Mouse (Mus musculus): ENCODE results near the gene Gm37240. TPM values are rescaled to one million over a fixed set of nuclear protein-coding genes. Genes with fewer than 3 reads are reported as not detected.

Gene Gm37240
- polyA plus RNA-seq, 1 experiment from 2014 or later = 2.2 TPM

- H3K4me2 ChIP-seq (ENCODE audit: low read depth, severe bottlenecking) = no peak overlapping the region
- H3K27me3 ChIP-seq (ENCODE audit: control insufficient read depth, insufficient read depth, low read length) = no peaks in the 10 kb centered on the region
- no peaks in the 10 kb centered on the region for H3K36me3 ChIP-seq (ENCODE audit: control insufficient read depth, insufficient read depth, low read length)
- H3K4me3 ChIP-seq (ENCODE audit: low read depth, low read length) = no peak overlapping the region
- 0 out of 2 replicates have a peak, but pooled peaks cover 2% of the 10 kb centered on the region for H3K9me3 ChIP-seq (ENCODE audit: control insufficient read depth, low read length)
- H3K27ac ChIP-seq (replicated peaks; ENCODE audit: low read depth, low read length) = no peak overlapping the region
- 88% methylated on average over 9 of the region's 9 CpGs for WGBS
- ATAC-seq (ENCODE audit: insufficient number of reproducible peaks, low FRiP score, low TSS enrichment, low read depth) (no peak), DNase-seq (ENCODE audit: low spot score) (no peak)
- H3K9ac ChIP-seq (ENCODE audit: low read length) = no peak overlapping the region
- no peaks in the 10 kb centered on the region for H3K4me1 ChIP-seq (ENCODE audit: control insufficient read depth, insufficient read depth, low read length)
Observed at GRCm38 (mm10) chr3:84601870-84602495, 1285.3 kb downstream of the Gm37240 start.

- no peaks in the 10 kb centered on the region for H3K4me1 ChIP-seq (ENCODE audit: control insufficient read depth, insufficient read depth, low read length)
- H3K4me3 ChIP-seq (ENCODE audit: low read depth, low read length) = no peak overlapping the region
- H3K36me3 ChIP-seq (ENCODE audit: control insufficient read depth, insufficient read depth, low read length) = no peaks in the 10 kb centered on the region
- DNase-seq (ENCODE audit: low spot score) = no peak
- H3K27ac ChIP-seq (replicated peaks; ENCODE audit: low read depth, low read length) = no peak overlapping the region
- no peak overlapping the region for H3K4me2 ChIP-seq (ENCODE audit: low read depth, severe bottlenecking)
- H3K9ac ChIP-seq (ENCODE audit: low read length) = no peak overlapping the region
- no peak for ATAC-seq (ENCODE audit: insufficient number of reproducible peaks, low FRiP score, low TSS enrichment, low read depth)
- H3K9me3 ChIP-seq (ENCODE audit: control insufficient read depth, low read length) = no peaks in the 10 kb centered on the region
- no peaks in the 10 kb centered on the region; the same call in 1 of the 2 replicates for H3K27me3 ChIP-seq (ENCODE audit: control insufficient read depth, insufficient read depth, low read length)
- 85% methylated on average over 6 of the region's 6 CpGs for WGBS
Observed at GRCm38 (mm10) chr3:84598756-84599155, 1288.6 kb downstream of the Gm37240 start.

- DNase-seq (ENCODE audit: low spot score) (no peak), ATAC-seq (ENCODE audit: insufficient number of reproducible peaks, low FRiP score, low TSS enrichment, low read depth) (no peak)
- 88% methylated on average over 6 of the region's 6 CpGs for WGBS
- H3K36me3 ChIP-seq (ENCODE audit: control insufficient read depth, insufficient read depth, low read length) = no peaks in the 10 kb centered on the region
- no peak overlapping the region for H3K9ac ChIP-seq (ENCODE audit: low read length)
- H3K4me3 ChIP-seq (ENCODE audit: low read depth, low read length) = no peak overlapping the region
- no peaks in the 10 kb centered on the region for H3K4me1 ChIP-seq (ENCODE audit: control insufficient read depth, insufficient read depth, low read length)
- no peaks in the 10 kb centered on the region; the same call in 1 of the 2 replicates for H3K27me3 ChIP-seq (ENCODE audit: control insufficient read depth, insufficient read depth, low read length)
- H3K4me2 ChIP-seq (ENCODE audit: low read depth, severe bottlenecking) = no peak overlapping the region
- H3K9me3 ChIP-seq (ENCODE audit: control insufficient read depth, low read length) = no peaks in the 10 kb centered on the region
- H3K27ac ChIP-seq (replicated peaks; ENCODE audit: low read depth, low read length) = no peak overlapping the region
Observed at GRCm38 (mm10) chr3:84597996-84598734, 1289.2 kb downstream of the Gm37240 start.

GRCm38 (mm10) chr3:84595677-84596234 lies 1291.6 kb downstream of the Gm37240 start:
- no peak overlapping the region for H3K27ac ChIP-seq (replicated peaks; ENCODE audit: low read depth, low read length)
- WGBS = 50% methylated on average over 5 of the region's 5 CpGs

GRCm38 (mm10) chr3:84594894-84595676 lies 1292.2 kb downstream of the Gm37240 start:
- peak; percentile 34 for DNase-seq (ENCODE audit: low spot score)
- Histone ChIP-seq H3K36me3 (ENCODE audit: control insufficient read depth, insufficient read depth, low read length) (no peaks in the 10 kb centered on the region), H3K4me1 (ENCODE audit: control insufficient read depth, insufficient read depth, low read length) (no peaks in the 10 kb centered on the region), H3K27me3 (ENCODE audit: control insufficient read depth, insufficient read depth, low read length) (no peaks in the 10 kb centered on the region; the same call in 1 of the 2 replicates), H3K27ac (replicated peaks; ENCODE audit: low read depth, low read length) (no peak overlapping the region), H3K9me3 (ENCODE audit: control insufficient read depth, low read length) (no peaks in the 10 kb centered on the region), H3K4me2 (ENCODE audit: low read depth, severe bottlenecking) (peak overlapping the region; percentile 47), H3K9ac (ENCODE audit: low read length) (no peak overlapping the region), H3K4me3 (ENCODE audit: low read depth, low read length) (peak overlapping the region; percentile 18; the same call in 1 of the 2 replicates)
- ATAC-seq (ENCODE audit: insufficient number of reproducible peaks, low FRiP score, low TSS enrichment, low read depth) = no peak
- WGBS = 7% methylated on average over 23 of the region's 23 CpGs

More at GRCm38 (mm10) chr3:84595677-84596234, 1291.6 kb downstream of the Gm37240 start:
- no peak overlapping the region; the same call in 1 of the 2 replicates for H3K4me3 ChIP-seq (ENCODE audit: low read depth, low read length)
- ATAC-seq (ENCODE audit: insufficient number of reproducible peaks, low FRiP score, low TSS enrichment, low read depth) (no peak), DNase-seq (ENCODE audit: low spot score) (no peak)
- H3K4me2 ChIP-seq (ENCODE audit: low read depth, severe bottlenecking) = no peak overlapping the region
- H3K36me3 ChIP-seq (ENCODE audit: control insufficient read depth, insufficient read depth, low read length) = no peaks in the 10 kb centered on the region
- no peaks in the 10 kb centered on the region for H3K4me1 ChIP-seq (ENCODE audit: control insufficient read depth, insufficient read depth, low read length)
- no peaks in the 10 kb centered on the region; the same call in 1 of the 2 replicates for H3K27me3 ChIP-seq (ENCODE audit: control insufficient read depth, insufficient read depth, low read length)
- no peak overlapping the region for H3K9ac ChIP-seq (ENCODE audit: low read length)
- no peaks in the 10 kb centered on the region for H3K9me3 ChIP-seq (ENCODE audit: control insufficient read depth, low read length)

- DNase-seq (ENCODE audit: low spot score) (no peak), ATAC-seq (ENCODE audit: insufficient number of reproducible peaks, low FRiP score, low TSS enrichment, low read depth) (no peak)
- Histone ChIP-seq H3K9me3 (ENCODE audit: control insufficient read depth, low read length) (no peaks in the 10 kb centered on the region), H3K4me1 (ENCODE audit: control insufficient read depth, insufficient read depth, low read length) (no peaks in the 10 kb centered on the region), H3K36me3 (ENCODE audit: control insufficient read depth, insufficient read depth, low read length) (no peaks in the 10 kb centered on the region), H3K27ac (replicated peaks; ENCODE audit: low read depth, low read length) (no peak within 1 kb of the TSS), H3K27me3 (ENCODE audit: control insufficient read depth, insufficient read depth, low read length) (no peaks in the 10 kb centered on the region; the same call in 1 of the 2 replicates), H3K9ac (ENCODE audit: low read length) (no peak within 1 kb of the TSS), H3K4me3 (ENCODE audit: low read depth, low read length) (no peak within 1 kb of the TSS), H3K4me2 (ENCODE audit: low read depth, severe bottlenecking) (no peak within 1 kb of the TSS)
- WGBS = 92% methylated on average over 2 of the region's 2 CpGs
Observed at GRCm38 (mm10) chr3:84593274-84593673, 1294.0 kb downstream of the Gm37240 start, which contains the start of gene Tigd4. Gene Tigd4 (plus strand): TSS chr3:84593574.

GRCm38 (mm10) chr3:84586736-84587135 lies 1300.6 kb downstream of the Gm37240 start:
- Histone ChIP-seq H3K27me3 (ENCODE audit: control insufficient read depth, insufficient read depth, low read length) (no peaks in the 10 kb centered on the region), H3K4me2 (ENCODE audit: low read depth, severe bottlenecking) (no peak overlapping the region), H3K9me3 (ENCODE audit: control insufficient read depth, low read length) (no peaks in the 10 kb centered on the region), H3K9ac (ENCODE audit: low read length) (no peak overlapping the region), H3K36me3 (ENCODE audit: control insufficient read depth, insufficient read depth, low read length) (no peaks in the 10 kb centered on the region), H3K27ac (replicated peaks; ENCODE audit: low read depth, low read length) (no peak overlapping the region), H3K4me1 (ENCODE audit: control insufficient read depth, insufficient read depth, low read length) (0 out of 2 replicates have a peak, but pooled peaks cover under 1% of the 10 kb centered on the region), H3K4me3 (ENCODE audit: low read depth, low read length) (no peak overlapping the region)
- DNase-seq (ENCODE audit: low spot score) (no peak), ATAC-seq (ENCODE audit: insufficient number of reproducible peaks, low FRiP score, low TSS enrichment, low read depth) (no peak)
- WGBS = 50% methylated on average over 5 of the region's 5 CpGs

- H3K36me3 ChIP-seq (ENCODE audit: control insufficient read depth, insufficient read depth, low read length) = no peaks in the 10 kb centered on the region
- peak overlapping the region; percentile 91 for H3K4me3 ChIP-seq (ENCODE audit: low read depth, low read length)
- peak overlapping the region; percentile 62 for H3K9ac ChIP-seq (ENCODE audit: low read length)
- H3K27ac ChIP-seq (replicated peaks; ENCODE audit: low read depth, low read length) = peak overlapping the region; percentile 49
- H3K4me2 ChIP-seq (ENCODE audit: low read depth, severe bottlenecking) = peak overlapping the region; percentile 65
- no peaks in the 10 kb centered on the region for H3K27me3 ChIP-seq (ENCODE audit: control insufficient read depth, insufficient read depth, low read length)
- DNase-seq (ENCODE audit: low spot score) (no peak), ATAC-seq (ENCODE audit: insufficient number of reproducible peaks, low FRiP score, low TSS enrichment, low read depth) (peak; percentile 46)
- peaks cover 8% of the 10 kb centered on the region; the same call in 1 of the 2 replicates for H3K4me1 ChIP-seq (ENCODE audit: control insufficient read depth, insufficient read depth, low read length)
- WGBS = 0% methylated on average over 27 of the region's 27 CpGs
- no peaks in the 10 kb centered on the region for H3K9me3 ChIP-seq (ENCODE audit: control insufficient read depth, low read length)
Observed at GRCm38 (mm10) chr3:84582913-84583276, 1304.4 kb downstream of the Gm37240 start.

Data from limb, embryonic 11.5 days (tissue).